Mouse (Mus musculus) liver, embryonic 16.5 days (tissue): ENCODE results near the gene Ccsap. TPM values are rescaled to one million over a fixed set of nuclear protein-coding genes. Genes with fewer than 3 reads are reported as not detected.

Source experiments
- ATAC-seq: fragments of 200-750 bp; cut with Nextera tagmentation; 2 replicates; pipeline ENCODE4 v1.8.0; 2017; ENCODE audit warnings: low read depth, mild to moderate bottlenecking, moderate number of reproducible peaks, moderate library complexity
- H3K27ac ChIP-seq: fragments of 300-500 bp; sonication (generic); 2 replicates; pipeline ENCODE4 v1.5.1; 2014; ENCODE audit warnings: mild to moderate bottlenecking, low read length
- H3K27me3 ChIP-seq: fragments of 300-500 bp; sonication (generic); 2 replicates; pipeline ENCODE4 v1.6.1; 2014; ENCODE audit warnings: low read depth, low read length, mixed read lengths; ENCODE audit not compliant: control insufficient read depth, insufficient read depth
- H3K36me3 ChIP-seq: fragments of 300-500 bp; sonication (generic); 2 replicates; pipeline ENCODE4 v1.6.1; 2014; ENCODE audit warnings: mild to moderate bottlenecking; ENCODE audit not compliant: control insufficient read depth, insufficient read depth
- H3K4me1 ChIP-seq: fragments of 300-500 bp; sonication (generic); 2 replicates; pipeline ENCODE4 v1.6.1; 2014; ENCODE audit warnings: low read depth, low read length, mixed read lengths; ENCODE audit not compliant: control insufficient read depth
- H3K4me2 ChIP-seq: fragments of 300-500 bp; sonication (generic); 2 replicates; pipeline ENCODE4 v1.6.1; 2014; ENCODE audit warnings: low read depth, low read length, mixed read lengths
- H3K4me3 ChIP-seq: fragments of 300-500 bp; sonication (generic); 2 replicates; pipeline ENCODE4 v1.5.1; 2014; ENCODE audit warnings: low read depth, mild to moderate bottlenecking, low read length
- H3K9ac ChIP-seq: fragments of 300-500 bp; sonication (generic); 2 replicates; pipeline ENCODE4 v1.6.1; 2014; ENCODE audit warnings: low read depth, low read length
- H3K9me3 ChIP-seq: fragments of 300-500 bp; sonication (generic); replicated peaks from 2 replicates; pipeline ENCODE4 v1.6.1; 2016; ENCODE audit warnings: low read length; ENCODE audit not compliant: control insufficient read depth
- WGBS: fragments of 180-500 bp; shearing (Covaris S2); extraction: QIAGEN DNeasy Blood & Tissue Kit; methylation state at CpG from one replicate; pipeline ENCODE4 v1.1.7; 2014; ENCODE audit not compliant: insufficient replicate concordance; 5-methylcytosine and 5-hydroxymethylcytosine counted together
- polyA plus RNA-seq: library from polyadenylated mRNA; unstranded; fragments of >200 nt; fragmentation: Nextera tagmentation; extraction: Ambion mirVana; gene quantifications from 2 replicates; pipeline ENCODE4 v1.2.1, GENCODE M21; 2015

Gene Ccsap
- polyA plus RNA-seq, 1 experiment from 2014 or later: 2.3 TPM

- H3K36me3 ChIP-seq: no peaks in the 10 kb centered on the region
- no peaks in the 10 kb centered on the region for H3K9me3 ChIP-seq
- no peak overlapping the region for H3K4me2 ChIP-seq
- H3K27ac ChIP-seq: no peak overlapping the region
- no peak overlapping the region for H3K4me3 ChIP-seq
- H3K4me1 ChIP-seq: no peaks in the 10 kb centered on the region
- no peak overlapping the region for H3K9ac ChIP-seq
- H3K27me3 ChIP-seq: peaks cover 20% of the 10 kb centered on the region
- ATAC-seq: no peak
- WGBS: 37% methylated on average over 5 of the region's 5 CpGs
Observed at GRCm38 (mm10) chr8:123866971-123867370, 7.0 kb upstream of the Ccsap start.

GRCm38 (mm10) chr8:123865786-123866185, 5.8 kb upstream of the Ccsap start:
- Histone ChIP-seq H3K27me3 (peaks cover 27% of the 10 kb centered on the region), H3K4me2 (no peak overlapping the region), H3K9ac (no peak overlapping the region), H3K9me3 (no peaks in the 10 kb centered on the region), H3K36me3 (no peaks in the 10 kb centered on the region), H3K27ac (no peak overlapping the region), H3K4me3 (no peak overlapping the region), H3K4me1 (no peaks in the 10 kb centered on the region)
- WGBS: 63% methylated on average over 7 of the region's 7 CpGs
- no peak for ATAC-seq

DNA sequence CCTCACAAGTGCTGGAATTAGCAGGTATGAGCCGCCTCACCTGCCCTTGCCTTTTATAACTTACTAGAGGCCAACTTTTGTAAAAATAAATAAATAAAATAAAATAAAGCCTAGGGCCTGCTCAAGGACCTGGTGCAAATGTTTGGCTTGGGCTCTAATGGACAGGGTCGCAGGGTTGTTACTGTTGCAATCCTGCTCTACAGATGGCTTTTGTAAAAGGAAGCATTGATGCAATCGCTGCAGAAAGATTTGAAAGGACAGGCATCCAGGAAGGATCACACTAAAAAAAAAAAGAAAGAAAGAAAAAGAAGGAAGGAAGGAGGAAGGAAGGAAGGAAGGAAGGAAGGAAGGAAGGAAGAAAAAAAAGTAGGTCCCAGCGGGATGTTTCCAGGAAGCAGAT, 377 bp upstream of the Ccsap start:
- H3K36me3 ChIP-seq: no peaks in the 10 kb centered on the region
- H3K9ac ChIP-seq: no peak overlapping the region
- H3K4me2 ChIP-seq: peak overlapping the region; percentile 99; the same call in 1 of the 2 replicates
- no peaks in the 10 kb centered on the region for H3K9me3 ChIP-seq
- no peak overlapping the region for H3K27ac ChIP-seq
- 56% methylated on average over 4 of the region's 4 CpGs for WGBS
- peaks cover 36% of the 10 kb centered on the region for H3K27me3 ChIP-seq
- peak overlapping the region; percentile 99 for H3K4me3 ChIP-seq
- H3K4me1 ChIP-seq: peaks cover 18% of the 10 kb centered on the region
- ATAC-seq: no peak

DNA sequence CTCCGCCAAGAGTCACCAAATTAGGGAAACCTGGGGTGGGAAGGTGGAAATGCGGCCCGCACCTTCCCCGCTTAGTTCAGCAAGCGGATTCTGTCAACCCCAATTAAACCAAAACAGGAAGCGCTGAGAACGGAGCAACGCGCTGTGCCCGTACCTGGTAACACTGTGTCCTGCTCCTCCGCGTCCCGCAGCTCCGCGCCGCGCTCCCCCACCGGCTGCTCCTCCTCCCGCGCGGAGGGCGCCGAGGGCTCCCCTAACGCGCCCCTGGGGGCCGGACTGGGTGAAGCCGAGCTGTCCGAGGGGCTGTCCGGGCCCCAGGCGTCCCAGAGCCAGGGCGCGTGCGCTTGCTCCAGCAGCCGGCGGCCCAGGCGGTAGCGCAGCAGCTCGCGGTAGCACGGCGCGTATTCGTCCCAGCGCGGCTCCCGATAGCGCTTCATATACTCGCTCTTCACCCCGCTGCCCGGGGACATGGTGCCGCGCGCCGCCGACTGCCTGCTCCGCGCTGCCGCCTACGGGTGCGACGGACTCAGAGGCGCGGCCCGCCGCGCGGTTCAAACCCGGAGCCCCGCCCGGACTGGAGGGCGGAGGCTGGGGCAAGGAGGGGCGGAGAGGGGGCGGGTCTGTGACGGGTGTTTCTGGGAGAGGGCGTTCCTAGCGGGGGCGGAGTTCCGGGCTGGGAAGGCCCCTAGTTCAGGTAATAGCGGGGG, 915 bp downstream of the Ccsap start:
- Histone ChIP-seq H3K4me2 (peak overlapping the region; percentile 99), H3K4me3 (peak overlapping the region; percentile 99), H3K4me1 (peaks cover 18% of the 10 kb centered on the region), H3K9me3 (0 out of 2 replicates have a peak, but pooled peaks cover 2% of the 10 kb centered on the region), H3K27me3 (peaks cover 34% of the 10 kb centered on the region), H3K9ac (peak overlapping the region; percentile 98), H3K27ac (peak overlapping the region; percentile 91), H3K36me3 (no peaks in the 10 kb centered on the region)
- under 1% methylated on average over 78 of the region's 79 CpGs for WGBS
- peak; percentile 98 for ATAC-seq

DNA sequence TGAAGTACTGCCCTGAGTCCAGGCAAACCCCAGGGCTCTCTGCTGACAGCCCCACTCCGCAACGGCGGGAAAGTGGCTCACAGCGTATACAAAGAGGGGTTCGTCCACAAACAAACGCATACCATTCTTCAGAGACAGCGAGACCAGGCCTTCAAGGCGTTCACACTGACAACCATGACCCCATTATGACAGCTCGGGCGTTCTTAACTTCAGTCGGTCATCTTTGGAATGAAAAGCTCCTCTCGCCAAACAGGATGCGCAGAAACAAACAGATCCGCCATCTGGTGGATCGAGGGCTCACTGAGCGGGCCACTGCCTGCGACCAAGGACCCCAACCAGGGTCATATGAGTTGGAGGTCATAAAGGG, 1.5 kb downstream of the Ccsap start:
- Histone ChIP-seq H3K27me3 (peaks cover 29% of the 10 kb centered on the region), H3K9me3 (0 out of 2 replicates have a peak, but pooled peaks cover 2% of the 10 kb centered on the region), H3K27ac (peak overlapping the region; percentile 91), H3K36me3 (no peaks in the 10 kb centered on the region), H3K4me3 (peak overlapping the region; percentile 99), H3K9ac (peak overlapping the region; percentile 98), H3K4me2 (peak overlapping the region; percentile 99), H3K4me1 (peaks cover 18% of the 10 kb centered on the region)
- no peak for ATAC-seq
- 2% methylated on average over 17 of the region's 17 CpGs for WGBS

GRCm38 (mm10) chr8:123857361-123857760, 2.6 kb downstream of the Ccsap start:
- H3K9me3 ChIP-seq: 0 out of 2 replicates have a peak, but pooled peaks cover 2% of the 10 kb centered on the region
- H3K4me1 ChIP-seq: peaks cover 18% of the 10 kb centered on the region
- no peak for ATAC-seq
- 0 out of 2 replicates have a peak overlapping the region, but pooled peaks have one; percentile 98 for H3K9ac ChIP-seq
- 69% methylated on average over 3 of the region's 3 CpGs for whole genome bisulfite sequencing
- H3K4me3 ChIP-seq: peak overlapping the region; percentile 99
- no peaks in the 10 kb centered on the region for H3K36me3 ChIP-seq
- H3K27ac ChIP-seq: no peak overlapping the region
- H3K4me2 ChIP-seq: peak overlapping the region; percentile 99
- H3K27me3 ChIP-seq: peaks cover 19% of the 10 kb centered on the region

- Histone ChIP-seq H3K9ac (no peak overlapping the region), H3K27me3 (peaks cover under 1% of the 10 kb centered on the region), H3K27ac (no peak overlapping the region), H3K4me1 (peaks cover 15% of the 10 kb centered on the region), H3K4me3 (no peak overlapping the region), H3K36me3 (no peaks in the 10 kb centered on the region), H3K9me3 (0 out of 2 replicates have a peak, but pooled peaks cover 2% of the 10 kb centered on the region), H3K4me2 (no peak overlapping the region)
- no peak for ATAC-seq
- 67% methylated on average over 9 of the region's 9 CpGs for WGBS
Observed at GRCm38 (mm10) chr8:123854733-123855475, 5.1 kb downstream of the Ccsap start.

- no peak overlapping the region for H3K4me3 ChIP-seq
- 0 out of 2 replicates have a peak, but pooled peaks cover 2% of the 10 kb centered on the region for H3K9me3 ChIP-seq
- H3K27me3 ChIP-seq: no peaks in the 10 kb centered on the region
- no peaks in the 10 kb centered on the region for H3K36me3 ChIP-seq
- H3K4me1 ChIP-seq: peaks cover 14% of the 10 kb centered on the region
- H3K27ac ChIP-seq: no peak overlapping the region
- WGBS: 19% methylated on average over 1 of the region's 1 CpGs
- H3K4me2 ChIP-seq: no peak overlapping the region
- no peak for ATAC-seq
- no peak overlapping the region for H3K9ac ChIP-seq
Observed at GRCm38 (mm10) chr8:123854252-123854651, 5.8 kb downstream of the Ccsap start.

- H3K36me3 ChIP-seq: no peaks in the 10 kb centered on the region
- no peak overlapping the region for H3K9ac ChIP-seq
- peaks cover 4% of the 10 kb centered on the region; the same call in 1 of the 2 replicates for H3K4me1 ChIP-seq
- 63% methylated on average over 5 of the region's 5 CpGs for WGBS
- H3K4me2 ChIP-seq: no peak overlapping the region
- H3K27ac ChIP-seq: no peak overlapping the region
- no peak for ATAC-seq
- H3K27me3 ChIP-seq: no peaks in the 10 kb centered on the region
- no peak overlapping the region for H3K4me3 ChIP-seq
- 0 out of 2 replicates have a peak, but pooled peaks cover 2% of the 10 kb centered on the region for H3K9me3 ChIP-seq
Observed at GRCm38 (mm10) chr8:123851590-123851989, 8.4 kb downstream of the Ccsap start.
